Mouse (Mus musculus) mouse trophoblast stem cell (cell line): ENCODE results near the gene Leprot.

Source experiments
- in situ Hi-C, 2 experiments: fragments of 300-500 bp; cut with MseI, MboI; formaldehyde crosslinking; loops; 2 replicates in 1 of 2; 3 replicates in 1 of 2; pipeline ENCODE4 v1.15.1; 2025

Gene Leprot

GRCm38 (mm10) chr4:101664160-101664750 is 16.7 kb downstream of the Leprot start:
- in situ Hi-C loops, result no loop called here

- in situ Hi-C loops, result no loop called here
Observed at GRCm38 (mm10) chr4:101664766-101665165, 17.2 kb downstream of the Leprot start.

- in situ Hi-C loops, result no loop called here
Observed at GRCm38 (mm10) chr4:101669161-101669560, 21.6 kb downstream of the Leprot start.

- in situ Hi-C loops, result no loop called here
Observed at GRCm38 (mm10) chr4:101669811-101670210, 22.3 kb downstream of the Leprot start.

GRCm38 (mm10) chr4:101674790-101675189 is 27.3 kb downstream of the Leprot start:
- in situ Hi-C loops, result no loop called here

- in situ Hi-C loops, result no loop called here
Observed at GRCm38 (mm10) chr4:101675726-101676125, 28.2 kb downstream of the Leprot start.

- in situ Hi-C loops, result no loop called here
Observed at GRCm38 (mm10) chr4:101682620-101683019, 35.1 kb downstream of the Leprot start.

GRCm38 (mm10) chr4:101683086-101683485 is 35.6 kb downstream of the Leprot start:
- in situ Hi-C loops, result no loop called here

GRCm38 (mm10) chr4:101684821-101685220 is 37.3 kb downstream of the Leprot start:
- in situ Hi-C loops, result no loop called here

GRCm38 (mm10) chr4:101686227-101686810 is 38.8 kb downstream of the Leprot start:
- in situ Hi-C loops, result no loop called here

GRCm38 (mm10) chr4:101689241-101689640 is 41.7 kb downstream of the Leprot start:
- in situ Hi-C loops, result no loop called here

GRCm38 (mm10) chr4:101689645-101690044 is 42.1 kb downstream of the Leprot start:
- in situ Hi-C loops, result no loop called here

GRCm38 (mm10) chr4:101692892-101693291 is 45.4 kb downstream of the Leprot start:
- in situ Hi-C loops, result no loop called here

- in situ Hi-C loops, result no loop called here
Observed at GRCm38 (mm10) chr4:101694529-101694928, 47.0 kb downstream of the Leprot start.

- in situ Hi-C loops, result no loop called here
Observed at GRCm38 (mm10) chr4:101697236-101697635, 49.7 kb downstream of the Leprot start.

- in situ Hi-C loops, result no loop called here
Observed at GRCm38 (mm10) chr4:101699423-101699822, 51.9 kb downstream of the Leprot start.

- in situ Hi-C loops, result no loop called here
Observed at GRCm38 (mm10) chr4:101700892-101701640, 53.5 kb downstream of the Leprot start.

GRCm38 (mm10) chr4:101705325-101705724 is 57.8 kb downstream of the Leprot start:
- in situ Hi-C loops, result no loop called here

- in situ Hi-C loops, result no loop called here
Observed at GRCm38 (mm10) chr4:101707234-101707633, 59.7 kb downstream of the Leprot start.

GRCm38 (mm10) chr4:101707953-101708352 is 60.4 kb downstream of the Leprot start:
- in situ Hi-C loops, result no loop called here
